Mouse (Mus musculus) stomach, postnatal 0 days (tissue): ENCODE data around the gene Cilp2. TPM values are rescaled to one million over a fixed set of nuclear protein-coding genes. Genes with fewer than 3 reads are reported as not detected.

Experiments
- ATAC-seq: fragments of 200-750 bp; cut with Nextera tagmentation; 2 replicates; pipeline ENCODE4 v1.8.0; 2017; ENCODE audit not compliant: low FRiP score, low TSS enrichment
- DNase-seq: peaks from one replicate; pipeline ENCODE4 v3.0.0-alpha.2; 2016; ENCODE audit warnings: low spot score
- H3K27ac ChIP-seq: fragments of 300-500 bp; sonication (generic); replicated peaks from 2 replicates; pipeline ENCODE4 v1.5.1; 2014; ENCODE audit warnings: mild to moderate bottlenecking, control low read depth
- H3K27me3 ChIP-seq: fragments of 300-500 bp; sonication (generic); 2 replicates; pipeline ENCODE4 v1.6.1; 2014; ENCODE audit warnings: low read length; ENCODE audit not compliant: control insufficient read depth, insufficient read depth
- H3K36me3 ChIP-seq: fragments of 300-500 bp; sonication (generic); 2 replicates; pipeline ENCODE4 v1.6.1; 2014; ENCODE audit warnings: low read length, mixed read lengths; ENCODE audit not compliant: control insufficient read depth, insufficient read depth
- H3K4me1 ChIP-seq: fragments of 300-500 bp; sonication (generic); replicated peaks from 2 replicates; pipeline ENCODE4 v1.6.1; 2014; ENCODE audit warnings: antibody characterized with exemption; ENCODE audit not compliant: control insufficient read depth, insufficient read depth
- H3K4me2 ChIP-seq: fragments of 300-500 bp; sonication (generic); replicated peaks from 2 replicates; pipeline ENCODE4 v1.6.1; 2014; ENCODE audit warnings: low read depth, mild to moderate bottlenecking, control low read depth, moderate library complexity
- H3K4me3 ChIP-seq: fragments of 300-500 bp; sonication (generic); 2 replicates; pipeline ENCODE4 v1.5.1; 2014; ENCODE audit warnings: low read depth, low read length, control low read depth
- H3K9ac ChIP-seq: fragments of 300-500 bp; sonication (generic); 2 replicates; pipeline ENCODE4 v1.6.1; 2014; ENCODE audit warnings: mild to moderate bottlenecking, low read length, control low read depth, mixed read lengths
- H3K9me3 ChIP-seq: fragments of 300-500 bp; sonication (generic); 2 replicates; pipeline ENCODE4 v1.6.1; 2016; ENCODE audit warnings: low read length; ENCODE audit not compliant: control insufficient read depth
- CTCF ChIP-seq: IDR thresholded peaks from 2 replicates; pipeline ENCODE4 v1.5.1; 2016; ENCODE audit warnings: antibody characterized with exemption, low read depth, mild to moderate bottlenecking, moderate library complexity
- EP300 ChIP-seq: optimal IDR thresholded peaks from 2 replicates; pipeline ENCODE3; 2016; ENCODE audit warnings: antibody characterized with exemption
- WGBS: fragments of 180-500 bp; shearing (Covaris S2); extraction: QIAGEN DNeasy Blood & Tissue Kit; methylation state at CpG from one replicate; pipeline ENCODE4 v1.1.7; 2014; 5-methylcytosine and 5-hydroxymethylcytosine counted together
- polyA plus RNA-seq: library from polyadenylated mRNA; unstranded; fragments of >200 nt; fragmentation: Nextera tagmentation; extraction: Ambion mirVana; gene quantifications from 2 replicates; pipeline ENCODE4 v1.2.1, GENCODE M21; 2015

Gene Cilp2
- polyA plus RNA-seq, 1 experiment from 2014 or later: 0.36 TPM

- no peaks in the 10 kb centered on the region for H3K9me3 ChIP-seq
- no peak for DNase-seq
- H3K4me3 ChIP-seq: peak overlapping the region; percentile 30
- no peak for ATAC-seq
- TF ChIP-seq CTCF: no peak
- no peak for TF ChIP-seq EP300
- no peaks in the 10 kb centered on the region for H3K4me1 ChIP-seq
- no peaks in the 10 kb centered on the region; the same call in 1 of the 2 replicates for H3K36me3 ChIP-seq
- 4% methylated on average over 32 of the region's 32 CpGs for WGBS
- no peak overlapping the region for H3K27ac ChIP-seq
- H3K27me3 ChIP-seq: peaks cover 24% of the 10 kb centered on the region
- peak overlapping the region; percentile 52 for H3K4me2 ChIP-seq
- no peak overlapping the region; the same call in 1 of the 2 replicates for H3K9ac ChIP-seq
Observed at GRCm38 (mm10) chr8:69888902-69889301, 1.4 kb upstream of the Cilp2 start.

DNA sequence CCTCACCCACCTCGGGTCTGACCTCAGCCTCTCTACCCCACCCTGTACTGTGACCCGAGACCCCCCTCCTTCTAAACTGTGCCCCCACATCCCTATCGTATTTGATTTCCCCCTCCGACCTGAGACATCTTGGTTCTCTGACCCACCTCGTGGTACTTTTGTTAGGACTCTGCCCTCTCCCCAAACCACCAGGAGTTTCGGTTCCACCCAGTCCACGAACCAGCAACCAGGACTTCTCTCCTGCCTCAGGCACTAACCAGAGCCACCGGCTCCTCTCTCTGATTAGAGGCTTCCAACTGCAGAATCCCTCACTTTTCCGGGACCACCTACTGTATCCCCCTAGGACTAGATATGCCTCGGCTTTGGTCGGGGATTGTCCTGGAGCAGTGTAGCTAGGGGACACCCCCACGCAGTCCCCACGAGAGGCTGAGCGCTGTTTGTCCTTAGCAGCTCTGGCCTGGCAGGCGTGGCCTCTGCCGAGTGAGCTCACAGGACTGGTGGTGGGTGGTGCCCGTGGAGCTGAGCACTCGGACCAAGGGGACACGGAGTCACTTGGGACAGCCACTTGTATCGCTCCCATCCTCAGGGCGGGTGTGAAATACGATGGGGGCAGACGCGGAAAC is 868 bp upstream of the Cilp2 start:
- 6% methylated on average over 24 of the region's 24 CpGs for WGBS
- TF ChIP-seq CTCF (no peak), EP300 (no peak)
- Histone ChIP-seq H3K27me3 (peaks cover 27% of the 10 kb centered on the region), H3K4me3 (peak overlapping the region; percentile 30), H3K27ac (no peak overlapping the region), H3K9me3 (no peaks in the 10 kb centered on the region), H3K4me2 (peak overlapping the region; percentile 52), H3K36me3 (no peaks in the 10 kb centered on the region; the same call in 1 of the 2 replicates), H3K9ac (no peak overlapping the region; the same call in 1 of the 2 replicates), H3K4me1 (no peaks in the 10 kb centered on the region)
- ATAC-seq (peak; percentile 25), DNase-seq (no peak)

GRCm38 (mm10) chr8:69884141-69884540 is 3.3 kb downstream of the Cilp2 start:
- H3K9me3 ChIP-seq: no peaks in the 10 kb centered on the region
- H3K36me3 ChIP-seq: no peaks in the 10 kb centered on the region
- H3K4me1 ChIP-seq: no peaks in the 10 kb centered on the region
- H3K4me2 ChIP-seq: no peak overlapping the region
- DNase-seq (no peak), ATAC-seq (no peak)
- no peak overlapping the region for H3K9ac ChIP-seq
- no peak overlapping the region for H3K27ac ChIP-seq
- WGBS: 58% methylated on average over 13 of the region's 13 CpGs
- no peak overlapping the region for H3K4me3 ChIP-seq
- no peak for TF ChIP-seq CTCF
- TF ChIP-seq EP300: no peak
- peaks cover 41% of the 10 kb centered on the region for H3K27me3 ChIP-seq

GRCm38 (mm10) chr8:69882833-69883600 is 4.5 kb downstream of the Cilp2 start:
- Histone ChIP-seq H3K27me3 (peaks cover 41% of the 10 kb centered on the region), H3K9me3 (no peaks in the 10 kb centered on the region), H3K9ac (no peak overlapping the region), H3K4me2 (no peak overlapping the region), H3K27ac (no peak overlapping the region), H3K36me3 (no peaks in the 10 kb centered on the region), H3K4me3 (peak overlapping the region; percentile 39; the same call in 1 of the 2 replicates), H3K4me1 (no peaks in the 10 kb centered on the region)
- ATAC-seq: no peak
- TF ChIP-seq CTCF (no peak), EP300 (no peak)
- no peak for DNase-seq
- WGBS: 17% methylated on average over 47 of the region's 52 CpGs

DNA sequence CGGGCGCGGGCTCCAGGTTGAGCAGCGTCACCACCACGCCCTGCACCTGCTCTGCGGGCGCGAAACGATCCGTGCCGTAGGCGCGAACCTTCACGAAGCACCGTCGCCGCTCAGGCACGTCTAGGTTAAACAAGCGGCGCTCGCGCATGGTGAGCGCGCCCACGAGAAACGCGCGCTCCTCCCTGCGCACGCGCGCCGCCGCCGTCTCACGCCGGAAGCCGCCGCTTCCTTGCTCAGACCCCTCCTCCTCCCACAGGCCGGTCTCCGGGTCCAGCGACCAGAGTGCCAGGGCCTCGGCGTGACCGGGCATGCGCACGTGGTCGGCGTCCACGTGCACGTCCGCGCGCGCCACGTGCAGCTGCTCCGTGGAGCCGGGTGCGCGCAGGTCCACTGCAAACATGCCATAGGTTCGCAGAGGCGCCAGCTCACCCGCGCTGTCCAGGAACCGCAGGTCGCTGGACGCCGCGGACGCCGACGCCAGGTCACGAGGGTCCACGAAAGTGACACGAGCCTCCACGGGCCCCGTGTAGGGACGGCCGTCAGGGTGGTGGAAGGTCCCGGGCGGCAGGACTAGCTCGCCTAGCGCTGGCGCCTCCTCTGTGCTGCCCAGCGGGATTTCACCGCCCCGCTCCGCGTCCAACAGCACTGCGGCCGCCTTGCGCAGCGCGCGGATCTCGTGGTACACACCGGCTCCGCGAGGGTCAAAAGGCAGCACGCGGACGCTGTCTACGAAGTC is 5.3 kb downstream of the Cilp2 start:
- DNase-seq (peak; percentile 66), ATAC-seq (peak; percentile 56)
- peak overlapping the region; percentile 39 for H3K4me3 ChIP-seq
- H3K4me1 ChIP-seq: no peaks in the 10 kb centered on the region
- peaks cover 35% of the 10 kb centered on the region for H3K27me3 ChIP-seq
- H3K27ac ChIP-seq: no peak overlapping the region
- H3K9ac ChIP-seq: no peak overlapping the region
- H3K36me3 ChIP-seq: no peaks in the 10 kb centered on the region
- peak overlapping the region; percentile 55 for H3K4me2 ChIP-seq
- TF ChIP-seq EP300: no peak
- TF ChIP-seq CTCF: no peak
- WGBS: 4% methylated on average over 63 of the region's 103 CpGs
- no peaks in the 10 kb centered on the region for H3K9me3 ChIP-seq
